Mouse (Mus musculus): ENCODE measurements around the gene Pla2g12a.

Pla2g12a gene

GRCm38 (mm10) chr3:129878405-129879021 is at the start of gene Pla2g12a:
Pla2g12a (plus strand) TSS chr3:129878606.
- peak; percentile 86 to 90 for DNase-seq

GRCm38 (mm10) chr3:129830626-129831025 is 47.8 kb upstream of the Pla2g12a start:
- peak; percentile 18 to 40 for DNase-seq

- DNase-seq: peak; percentile 95 to 96
Observed at GRCm38 (mm10) chr3:129831035-129831568, 47.3 kb upstream of the Pla2g12a start, which contains the start of gene Gar1. Gar1 (minus strand) TSS chr3:129831396.

DNA sequence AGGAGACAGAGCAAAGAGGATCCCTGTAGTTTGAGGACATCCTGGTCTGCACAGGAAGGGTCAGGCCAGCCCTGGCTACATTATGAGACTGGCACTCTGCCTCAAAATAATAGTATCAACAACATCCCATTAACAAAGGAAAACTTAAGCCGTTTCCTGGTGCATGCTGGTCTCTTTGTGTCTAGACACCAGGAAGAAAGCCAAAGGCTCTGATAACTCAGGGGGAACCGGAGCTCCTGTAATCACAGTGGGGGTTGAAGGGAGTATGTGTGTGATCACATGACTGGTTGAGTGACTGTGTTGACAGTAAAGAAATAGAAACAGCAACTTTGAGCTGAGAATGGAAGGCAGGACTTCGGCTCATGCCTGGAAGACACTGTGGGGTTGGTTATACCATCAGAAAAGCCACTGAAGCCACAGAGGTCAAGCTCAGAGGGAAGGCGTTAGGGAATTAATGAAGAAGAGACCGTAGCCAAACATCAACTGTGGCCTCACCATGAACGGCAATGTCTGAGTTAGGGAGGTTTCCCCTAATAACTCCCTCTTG is 42.9 kb upstream of the Pla2g12a start, which contains the start of gene Cfi:
Gene Cfi (plus strand): TSS at position 497 of the 547 bp plus-strand sequence.
- DNase-seq: peak in 1 of 2 experiments; percentile 12

- DNase-seq: peak; percentile 40 to 56
Observed at GRCm38 (mm10) chr3:129836051-129836697, 42.2 kb upstream of the Pla2g12a start.

GRCm38 (mm10) chr3:129836965-129837364 is 41.4 kb upstream of the Pla2g12a start:
- DNase-seq: no peak

DNA sequence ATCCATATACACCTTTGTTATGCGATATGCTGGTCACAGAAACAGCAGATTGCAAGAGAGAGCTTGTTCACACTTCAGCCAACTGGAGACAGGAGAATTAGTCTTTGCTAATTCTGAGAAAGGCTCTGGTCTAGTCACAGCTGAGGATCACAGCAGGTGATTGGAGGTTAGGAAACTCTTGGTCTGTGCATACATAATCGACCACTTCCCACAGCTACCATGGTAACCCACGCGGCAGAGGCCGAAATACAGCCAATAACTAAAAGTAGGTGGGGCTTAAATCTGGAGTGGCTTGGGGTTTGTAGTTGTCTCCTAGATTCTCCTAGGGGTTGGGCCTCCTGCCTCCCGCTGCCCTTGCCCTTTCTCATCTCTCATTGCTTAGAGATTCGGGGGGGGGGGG is 40.4 kb upstream of the Pla2g12a start:
- DNase-seq: no peak

DNA sequence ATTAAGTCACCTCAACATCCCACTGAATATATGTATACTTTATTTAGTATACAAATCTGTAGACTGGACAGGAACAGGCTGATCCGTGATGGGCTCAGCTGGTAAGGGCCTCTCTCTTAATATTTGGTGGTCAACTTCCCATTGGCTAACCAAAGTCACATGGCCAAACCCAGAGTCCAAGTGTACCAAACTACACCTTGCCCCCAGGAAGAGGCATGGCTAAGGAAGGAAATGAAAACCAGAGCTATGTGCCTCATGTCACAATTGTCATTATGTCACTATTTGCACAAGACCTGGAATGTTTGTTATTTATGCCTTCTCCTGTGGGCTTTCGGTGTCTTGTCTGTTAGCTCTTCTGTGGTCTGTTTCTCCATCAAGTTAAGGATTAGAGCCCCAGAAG is 32.5 kb upstream of the Pla2g12a start:
- DNase-seq: no peak

GRCm38 (mm10) chr3:129846846-129847245 is 31.6 kb upstream of the Pla2g12a start:
- no peak for DNase-seq

- no peak for DNase-seq
Observed at GRCm38 (mm10) chr3:129862592-129862991, 15.8 kb upstream of the Pla2g12a start.

- DNase-seq: peak; percentile 41 to 43
Observed at GRCm38 (mm10) chr3:129863698-129864097, 14.7 kb upstream of the Pla2g12a start.

DNA sequence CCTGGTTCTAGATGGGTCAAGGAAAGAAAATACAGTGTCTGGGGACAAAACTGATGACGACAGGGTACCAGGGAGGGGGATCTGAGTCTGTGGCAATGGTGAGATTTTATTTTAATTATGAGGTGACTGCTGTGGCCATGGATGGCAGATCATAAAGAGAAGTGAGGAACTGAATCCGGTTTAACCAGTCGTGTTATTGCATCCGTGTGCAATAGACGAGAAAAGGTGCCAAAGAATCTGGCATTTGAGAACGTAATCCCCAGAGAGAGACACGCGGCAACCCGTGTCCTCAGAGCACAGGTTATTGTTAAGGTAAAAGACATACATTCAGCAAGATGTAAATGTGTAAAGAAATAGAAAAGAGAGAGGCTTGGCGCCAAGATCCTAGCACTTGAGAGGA is 1.1 kb upstream of the Pla2g12a start:
- DNase-seq: no peak

DNA sequence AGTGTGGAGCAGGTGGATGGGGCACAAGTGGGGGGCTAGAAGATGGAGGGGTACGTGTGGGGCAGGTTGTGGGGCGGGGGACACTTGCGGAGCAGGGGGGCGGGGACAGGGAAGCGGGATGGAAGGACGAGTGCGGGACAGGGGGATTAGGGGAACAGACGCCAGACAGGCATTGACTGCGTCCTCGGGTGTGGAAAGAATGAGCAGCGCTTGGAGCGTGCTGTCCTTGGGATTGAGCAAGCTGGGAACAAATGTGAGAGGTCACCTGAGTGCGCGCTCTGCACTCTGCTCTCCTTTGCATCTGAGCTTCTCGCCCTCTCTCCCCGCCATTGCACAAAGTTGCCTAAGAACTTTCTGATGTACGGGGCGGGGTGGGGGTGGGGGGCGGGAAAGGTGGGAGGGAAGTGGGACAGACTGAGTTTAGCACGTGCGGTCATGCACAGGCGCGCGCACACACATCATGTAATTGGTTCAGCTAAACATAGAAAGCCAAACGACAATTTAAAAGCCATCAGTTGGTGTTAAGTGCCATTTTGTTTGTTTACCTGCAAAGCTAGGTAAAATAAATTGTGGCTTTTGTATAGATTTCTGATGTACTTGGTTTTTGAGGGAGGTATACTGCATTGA is 838 bp downstream of the Pla2g12a start:
- peak; percentile 41 to 63 for DNase-seq

DNA sequence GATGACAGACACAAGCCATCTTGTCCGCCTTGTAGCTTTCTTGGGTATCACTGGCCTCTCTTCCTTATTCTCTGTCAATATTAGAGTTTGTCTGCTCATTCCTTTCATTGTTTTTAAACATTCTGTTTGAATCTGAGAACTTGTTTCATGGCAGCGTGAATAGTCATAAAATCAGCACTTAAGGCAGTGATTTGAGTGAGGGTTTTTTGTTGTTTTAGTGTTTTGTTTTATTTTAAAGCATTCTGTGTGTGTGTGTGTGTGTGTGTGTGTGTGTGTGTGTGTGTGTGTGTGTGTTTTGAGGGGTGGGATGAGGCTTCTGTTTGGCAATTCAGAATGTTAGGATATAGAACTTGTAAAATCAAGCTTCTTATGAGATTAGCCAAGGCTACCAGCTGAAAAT is 1.5 kb downstream of the Pla2g12a start:
- DNase-seq: no peak

DNA sequence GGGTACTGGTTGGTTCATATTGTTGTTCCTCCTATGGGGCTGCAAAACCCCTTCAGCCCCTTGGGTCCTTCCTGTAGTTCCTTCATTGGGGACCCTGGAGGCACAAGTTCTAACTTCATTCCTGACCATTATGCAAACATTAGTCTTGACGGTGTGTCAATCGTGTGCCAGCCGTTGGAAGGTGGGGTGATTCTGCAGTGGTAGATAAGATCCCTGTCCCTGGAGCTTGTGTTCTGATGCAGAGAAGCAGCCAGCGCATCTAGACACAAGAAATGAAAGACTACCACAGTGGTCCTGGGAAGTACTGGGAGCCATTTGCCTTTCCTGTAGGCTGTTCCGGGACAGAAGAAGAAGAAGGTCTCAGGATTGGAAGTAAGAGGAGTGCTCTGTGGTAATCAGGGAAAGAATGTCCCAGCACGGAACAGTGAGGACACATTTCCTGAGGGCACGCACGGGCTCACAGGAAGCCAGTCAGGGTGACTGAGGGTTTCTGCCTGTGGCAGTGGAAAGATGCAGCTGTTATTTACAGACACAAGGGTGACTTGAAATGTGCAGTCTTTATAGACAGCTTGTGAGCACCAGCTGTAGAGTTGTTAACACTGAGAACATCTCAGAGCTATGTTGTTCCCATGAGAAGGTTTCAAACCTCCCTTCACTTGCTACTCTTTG is 2.7 kb downstream of the Pla2g12a start:
- DNase-seq: no peak

DNA sequence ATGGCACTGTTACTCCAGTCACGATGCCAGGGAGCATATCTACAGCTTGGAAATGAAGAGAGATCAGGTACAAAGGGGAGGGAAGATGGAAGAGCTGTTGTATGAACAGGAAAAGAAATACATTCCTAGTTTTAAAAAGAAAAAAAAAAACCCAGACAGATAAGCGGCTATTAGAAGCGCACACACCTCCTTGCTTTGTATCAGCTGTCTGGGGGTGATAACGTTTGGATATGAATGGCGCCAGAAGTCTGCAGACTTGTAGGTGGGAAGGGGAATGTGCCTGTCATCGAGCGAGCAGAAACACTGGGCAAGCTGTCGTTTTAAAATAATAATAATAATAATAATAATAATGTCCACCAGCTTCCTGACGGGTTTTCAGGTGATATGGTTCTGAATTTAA is 7.2 kb downstream of the Pla2g12a start:
- no peak for DNase-seq

- DNase-seq: no peak
Observed at GRCm38 (mm10) chr3:129886430-129886829, 8.0 kb downstream of the Pla2g12a start.

- no peak for DNase-seq
Observed at GRCm38 (mm10) chr3:129887779-129888517, 9.5 kb downstream of the Pla2g12a start.

DNA sequence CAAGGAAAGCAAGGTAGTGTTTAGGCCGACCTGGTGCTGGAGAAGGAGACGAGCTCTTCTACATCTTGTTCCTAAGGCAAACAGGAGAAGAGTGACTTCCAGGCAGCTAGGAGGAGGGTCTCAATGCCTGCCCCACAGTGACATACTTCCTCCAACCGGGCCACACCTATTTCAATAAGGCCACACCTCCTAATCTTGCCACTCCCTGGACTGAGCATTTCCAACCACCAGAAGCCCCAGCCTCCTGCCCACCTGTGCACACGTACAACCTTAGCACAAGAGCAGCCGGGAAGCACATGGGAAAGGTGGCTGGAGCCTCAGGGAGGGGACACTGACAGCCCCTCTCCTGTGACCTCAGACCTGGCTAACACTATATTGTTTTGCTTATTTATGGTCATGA is 13.6 kb downstream of the Pla2g12a start:
- DNase-seq: no peak

GRCm38 (mm10) chr3:129893143-129893542 is 14.7 kb downstream of the Pla2g12a start:
- DNase-seq: no peak

DNA sequence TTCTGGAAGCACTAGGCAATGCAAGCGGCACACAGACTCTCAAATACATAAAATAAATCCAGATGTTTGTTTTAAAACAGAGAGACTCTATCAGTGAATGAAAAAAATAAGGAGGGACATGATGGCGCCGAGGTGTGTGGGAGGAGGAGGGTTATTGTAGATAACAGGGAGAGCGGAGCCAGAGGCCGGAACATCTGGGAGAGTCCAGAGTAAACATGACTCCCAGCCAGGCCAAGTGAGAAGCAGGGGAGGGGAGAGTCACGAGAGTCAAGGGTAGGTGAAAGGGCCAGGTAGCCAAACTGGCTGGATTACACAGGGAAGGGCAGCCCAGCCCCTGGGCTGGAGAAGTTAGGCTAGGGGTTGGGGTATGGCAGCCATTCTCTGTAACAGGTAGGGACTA is 18.2 kb downstream of the Pla2g12a start:
- peak in 1 of 2 experiments; percentile 17 for DNase-seq

GRCm38 (mm10) chr3:129898886-129899285 is 20.5 kb downstream of the Pla2g12a start:
- no peak for DNase-seq
